Mouse (Mus musculus) Patski (cell line): ENCODE measurements around the gene Samhd1. TPM values are rescaled to one million over a fixed set of nuclear protein-coding genes. Genes with fewer than 3 reads are reported as not detected.
"Not testable (repeated sequence)": the region's sequence is repeated elsewhere in the genome, so short reads cannot be mapped to it uniquely, and the experiment has no call there.

Source experiments
- ATAC-seq: fragments of 100-300 bp; one replicate; pipeline ENCODE4 v1.8.0; 2021
- CTCF ChIA-PET: fragments of 350-600 bp; sonication (Branson Sonifier 250); formaldehyde crosslinking; loops from one replicate; lab custom pipeline; 2022; ENCODE audit warnings: inconsistent platforms; lab: Charles Lee
- POLR2A ChIA-PET: fragments of 350-600 bp; sonication (Branson Sonifier 250); formaldehyde crosslinking; loops from one replicate; lab custom pipeline; 2022; ENCODE audit warnings: antibody characterized with exemption, inconsistent platforms; lab: Charles Lee
- DNase-seq: peaks from one replicate; pipeline ENCODE4 v3.0.0-alpha.2; 2011; ENCODE audit warnings: low read depth, low spot score
- H3K27me3 ChIP-seq: fragments of 371-371 bp; one replicate; pipeline ENCODE4 v1.5.1; 2021
- CTCF ChIP-seq: fragments of 100-300 bp; IDR thresholded peaks from one replicate; pipeline ENCODE4 v1.5.1; 2021
- in situ Hi-C: fragments of 300-500 bp; cut with MboI; formaldehyde crosslinking; loops from 3 replicates; pipeline ENCODE4 v1.11.1; 2018; ENCODE audit warnings: low pct_unique_long_range_greater_than_20kb, mixed read lengths
- polyA plus RNA-seq: library from polyadenylated mRNA; unstranded; gene quantifications from one replicate; pipeline ENCODE4 v1.2.3, GENCODE M21; 2021

The Samhd1 gene
- 64.5 TPM for polyA plus RNA-seq

GRCm38 (mm10) chr2:157135014-157135413 is at the start of gene Samhd1:
Gene Samhd1 (minus strand): TSS chr2:157135265.
- ChIA-PET CTCF (no interaction called here), POLR2A (interaction anchor here (0.6 to 1.0 kb wide), 2 partner anchors 69 to 408 kb away, joined by 3 to 4 read pairs; partner anchors contain the start of gene Rbl1)
- peak; percentile 64 for DNase-seq
- ATAC-seq = peak; percentile 78
- TF ChIP-seq CTCF = no peak
- H3K27me3 ChIP-seq = no peaks in the 10 kb centered on the region
- in situ Hi-C loops = no loop called here

GRCm38 (mm10) chr2:157178167-157178566 is 43.1 kb upstream of the Samhd1 start:
- POLR2A ChIA-PET = no interaction called here
- ATAC-seq (no peak), DNase-seq (no peak)
- H3K27me3 ChIP-seq = no peaks in the 10 kb centered on the region
- TF ChIP-seq CTCF = no peak
- CTCF ChIA-PET = no interaction called here
- in situ Hi-C loops = no loop called here

- in situ Hi-C loops = no loop called here
- TF ChIP-seq CTCF = no peak
- DNase-seq (no peak), ATAC-seq (no peak)
- ChIA-PET POLR2A (no interaction called here), CTCF (no interaction called here)
- no peaks in the 10 kb centered on the region for H3K27me3 ChIP-seq
Observed at GRCm38 (mm10) chr2:157176248-157176647, 41.2 kb upstream of the Samhd1 start.

- DNase-seq (no peak), ATAC-seq (no peak)
- CTCF ChIA-PET = interaction anchor here (1.4 kb wide), 1 partner anchor 41 kb away, joined by 3 read pairs; no protein-coding TSS in a partner anchor
- peak; percentile 56 for TF ChIP-seq CTCF
- in situ Hi-C loops = no loop called here
- POLR2A ChIA-PET = no interaction called here
- no peaks in the 10 kb centered on the region for H3K27me3 ChIP-seq
Observed at GRCm38 (mm10) chr2:157174416-157174815, 39.4 kb upstream of the Samhd1 start.

GRCm38 (mm10) chr2:157173555-157173954 is 38.5 kb upstream of the Samhd1 start:
- H3K27me3 ChIP-seq = no peaks in the 10 kb centered on the region
- DNase-seq (no peak), ATAC-seq (no peak)
- ChIA-PET CTCF (interaction anchor here (0.7 to 1.4 kb wide), 2 partner anchors 9 to 40 kb away, joined by 3 to 4 read pairs; no protein-coding TSS in a partner anchor), POLR2A (no interaction called here)
- in situ Hi-C loops = no loop called here
- TF ChIP-seq CTCF = no peak

- no peaks in the 10 kb centered on the region for H3K27me3 ChIP-seq
- CTCF ChIA-PET = interaction anchor here (0.7 kb wide), 1 partner anchor 9 kb away, joined by 4 read pairs; no protein-coding TSS in a partner anchor
- TF ChIP-seq CTCF = no peak
- POLR2A ChIA-PET = no interaction called here
- ATAC-seq (no peak), DNase-seq (no peak)
- in situ Hi-C loops = no loop called here
Observed at GRCm38 (mm10) chr2:157172984-157173383, 37.9 kb upstream of the Samhd1 start.

GRCm38 (mm10) chr2:157170626-157171025 is 35.6 kb upstream of the Samhd1 start:
- no peak for TF ChIP-seq CTCF
- H3K27me3 ChIP-seq = no peaks in the 10 kb centered on the region
- in situ Hi-C loops = no loop called here
- DNase-seq (no peak), ATAC-seq (no peak)
- ChIA-PET CTCF (interaction anchor here (1.2 kb wide), 1 partner anchor 46 kb away, joined by 3 read pairs; no protein-coding TSS in a partner anchor), POLR2A (no interaction called here)

GRCm38 (mm10) chr2:157170166-157170565 is 35.1 kb upstream of the Samhd1 start:
- in situ Hi-C loops = no loop called here
- TF ChIP-seq CTCF = no peak
- no peaks in the 10 kb centered on the region for H3K27me3 ChIP-seq
- DNase-seq = peak; percentile 17
- POLR2A ChIA-PET = no interaction called here
- CTCF ChIA-PET = interaction anchor here (1.2 kb wide), 1 partner anchor 45 kb away, joined by 3 read pairs; no protein-coding TSS in a partner anchor
- ATAC-seq = peak; percentile 80

- in situ Hi-C loops = no loop called here
- ATAC-seq (no peak), DNase-seq (no peak)
- ChIA-PET POLR2A (no interaction called here), CTCF (interaction anchor here (1.0 kb wide), 1 partner anchor 22 kb away, joined by 3 read pairs; no protein-coding TSS in a partner anchor)
- H3K27me3 ChIP-seq = no peaks in the 10 kb centered on the region
- TF ChIP-seq CTCF = no peak
Observed at GRCm38 (mm10) chr2:157166371-157167080, 31.5 kb upstream of the Samhd1 start.

GRCm38 (mm10) chr2:157165312-157166224 is 30.5 kb upstream of the Samhd1 start:
- CTCF ChIA-PET, DNase-seq, POLR2A ChIA-PET, H3K27me3 ChIP-seq, in situ Hi-C loops, ATAC-seq: not testable (repeated sequence)
